Mouse (Mus musculus) intestine, postnatal 0 days (tissue): ENCODE measurements at regions not wholly inside any gene's neighbourhood (a gene's known extent, or its start where the extent isn't known, plus 50 kb on each side); places are given as distances from the start of the nearest gene placed in this dataset.

Source experiments
- ATAC-seq: fragments of 200-750 bp; cut with Nextera tagmentation; 2 replicates; pipeline ENCODE4 v1.8.0; 2017; ENCODE audit warnings: mild to moderate bottlenecking, moderate TSS enrichment, moderate library complexity
- H3K27ac ChIP-seq: fragments of 300-500 bp; sonication (generic); 2 replicates; pipeline ENCODE4 v1.5.1; 2014; ENCODE audit warnings: mild to moderate bottlenecking, low read depth, low read length, moderate library complexity
- H3K27me3 ChIP-seq: fragments of 300-500 bp; sonication (generic); replicated peaks from 2 replicates; pipeline ENCODE4 v1.6.1; 2014; ENCODE audit warnings: low read length, mixed read lengths; ENCODE audit not compliant: control insufficient read depth, insufficient read depth
- H3K36me3 ChIP-seq: fragments of 300-500 bp; sonication (generic); 2 replicates; pipeline ENCODE4 v1.6.1; 2014; ENCODE audit warnings: mild to moderate bottlenecking, moderate library complexity; ENCODE audit not compliant: control insufficient read depth, insufficient read depth
- H3K4me1 ChIP-seq: fragments of 300-500 bp; sonication (generic); replicated peaks from 2 replicates; pipeline ENCODE4 v1.6.1; 2014; ENCODE audit warnings: antibody characterized with exemption, low read length, mixed read lengths; ENCODE audit not compliant: control insufficient read depth, insufficient read depth
- H3K4me2 ChIP-seq: fragments of 300-500 bp; sonication (generic); replicated peaks from 2 replicates; pipeline ENCODE4 v1.6.1; 2014; ENCODE audit warnings: low read depth, mild to moderate bottlenecking, moderate library complexity
- H3K4me3 ChIP-seq: fragments of 300-500 bp; sonication (generic); 2 replicates; pipeline ENCODE4 v1.5.1; 2014; ENCODE audit warnings: low read depth, low read length
- H3K9ac ChIP-seq: fragments of 300-500 bp; sonication (generic); 2 replicates; pipeline ENCODE4 v1.6.1; 2014; ENCODE audit warnings: mild to moderate bottlenecking, low read depth, low read length
- H3K9me3 ChIP-seq: fragments of 300-500 bp; sonication (generic); 2 replicates; pipeline ENCODE4 v1.6.1; 2016; ENCODE audit warnings: mixed run types; ENCODE audit not compliant: control insufficient read depth
- CTCF ChIP-seq: sonication (generic); IDR thresholded peaks from 2 replicates; pipeline ENCODE4 v1.5.1; 2016; ENCODE audit warnings: low read depth, mild to moderate bottlenecking, control low read depth, antibody characterized with exemption, moderate library complexity
- WGBS: fragments of 180-500 bp; shearing (Covaris S2); extraction: QIAGEN DNeasy Blood & Tissue Kit; methylation state at CpG from one replicate; pipeline ENCODE4 v1.1.7; 2014; 5-methylcytosine and 5-hydroxymethylcytosine counted together

DNA sequence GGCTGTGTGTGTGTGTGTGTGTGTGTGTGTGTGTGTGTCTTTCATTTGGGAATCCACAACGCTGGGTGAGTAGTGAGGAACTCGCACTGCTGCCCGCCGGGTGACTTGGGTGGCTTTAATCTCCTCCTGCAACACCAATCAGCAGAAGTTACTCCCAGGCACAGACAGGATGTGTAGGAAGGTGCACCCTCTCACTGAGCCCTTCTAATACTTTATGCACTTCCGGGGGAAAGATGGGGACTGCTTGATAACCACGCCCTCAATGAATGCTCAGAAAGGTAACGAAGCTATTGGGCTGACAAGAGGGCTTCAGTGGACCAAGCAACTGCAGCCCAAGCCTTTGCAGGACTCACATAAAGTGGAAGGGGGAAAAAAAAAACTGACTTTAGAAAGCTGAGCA, 139.6 kb upstream of the Mdm1 start:
- Histone ChIP-seq H3K27ac (no peak overlapping the region), H3K27me3 (no peaks in the 10 kb centered on the region), H3K4me1 (no peaks in the 10 kb centered on the region), H3K4me2 (no peak overlapping the region), H3K9ac (no peak overlapping the region), H3K4me3 (no peak overlapping the region), H3K36me3 (no peaks in the 10 kb centered on the region), H3K9me3 (no peaks in the 10 kb centered on the region)
- WGBS: 70% methylated on average over 7 of the region's 7 CpGs
- no peak for ATAC-seq
- TF ChIP-seq CTCF: no peak

DNA sequence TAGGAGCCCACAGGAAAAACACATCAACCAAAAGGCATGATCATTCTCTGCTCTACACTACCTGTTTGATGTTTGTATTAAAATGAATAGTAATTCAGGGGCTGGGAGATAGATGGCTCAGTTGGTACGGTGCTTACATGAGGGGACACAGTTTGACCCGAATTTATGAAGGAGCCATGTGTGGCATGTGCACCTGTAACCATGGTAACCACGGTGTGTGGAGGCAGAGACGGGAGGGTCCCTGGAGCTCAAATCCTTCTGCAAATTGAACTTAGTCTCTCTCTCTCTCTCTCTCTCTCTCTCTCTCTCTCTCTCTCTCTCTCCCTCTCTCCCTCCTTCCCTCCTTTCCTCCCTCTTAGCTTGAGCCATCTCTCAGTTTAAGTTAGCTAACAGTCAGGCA, 139.1 kb upstream of the Mdm1 start:
- Histone ChIP-seq H3K9ac (no peak overlapping the region), H3K27me3 (no peaks in the 10 kb centered on the region), H3K36me3 (no peaks in the 10 kb centered on the region), H3K4me2 (no peak overlapping the region), H3K4me1 (no peaks in the 10 kb centered on the region), H3K4me3 (no peak overlapping the region), H3K9me3 (no peaks in the 10 kb centered on the region), H3K27ac (no peak overlapping the region)
- WGBS: 87% methylated on average over 4 of the region's 4 CpGs
- TF ChIP-seq CTCF: no peak
- no peak for ATAC-seq

DNA sequence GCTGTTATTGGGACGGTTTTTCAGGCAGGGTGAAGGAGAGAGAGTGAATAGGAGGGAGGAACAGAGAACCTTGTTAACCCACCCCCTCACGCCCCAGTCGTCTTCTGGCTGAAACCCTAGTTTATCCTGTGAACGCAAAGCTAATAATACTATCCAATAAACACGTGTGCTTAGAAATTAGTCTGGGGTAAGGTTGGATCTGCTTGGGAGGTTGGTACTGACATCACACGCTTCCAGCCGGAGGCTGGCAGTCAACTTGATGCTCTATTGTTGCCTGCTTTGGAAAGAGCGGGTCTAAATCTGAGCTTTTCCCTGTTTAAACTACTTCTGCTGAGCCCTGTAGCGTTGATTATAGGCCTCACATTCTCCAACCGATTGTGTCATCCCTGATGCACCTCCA, 138.4 kb upstream of the Mdm1 start:
- H3K4me3 ChIP-seq: no peak overlapping the region
- H3K36me3 ChIP-seq: no peaks in the 10 kb centered on the region
- TF ChIP-seq CTCF: no peak
- ATAC-seq: no peak
- H3K4me1 ChIP-seq: no peaks in the 10 kb centered on the region
- H3K27ac ChIP-seq: no peak overlapping the region
- 66% methylated on average over 10 of the region's 10 CpGs for WGBS
- H3K4me2 ChIP-seq: no peak overlapping the region
- no peak overlapping the region for H3K9ac ChIP-seq
- H3K9me3 ChIP-seq: no peaks in the 10 kb centered on the region
- H3K27me3 ChIP-seq: no peaks in the 10 kb centered on the region

DNA sequence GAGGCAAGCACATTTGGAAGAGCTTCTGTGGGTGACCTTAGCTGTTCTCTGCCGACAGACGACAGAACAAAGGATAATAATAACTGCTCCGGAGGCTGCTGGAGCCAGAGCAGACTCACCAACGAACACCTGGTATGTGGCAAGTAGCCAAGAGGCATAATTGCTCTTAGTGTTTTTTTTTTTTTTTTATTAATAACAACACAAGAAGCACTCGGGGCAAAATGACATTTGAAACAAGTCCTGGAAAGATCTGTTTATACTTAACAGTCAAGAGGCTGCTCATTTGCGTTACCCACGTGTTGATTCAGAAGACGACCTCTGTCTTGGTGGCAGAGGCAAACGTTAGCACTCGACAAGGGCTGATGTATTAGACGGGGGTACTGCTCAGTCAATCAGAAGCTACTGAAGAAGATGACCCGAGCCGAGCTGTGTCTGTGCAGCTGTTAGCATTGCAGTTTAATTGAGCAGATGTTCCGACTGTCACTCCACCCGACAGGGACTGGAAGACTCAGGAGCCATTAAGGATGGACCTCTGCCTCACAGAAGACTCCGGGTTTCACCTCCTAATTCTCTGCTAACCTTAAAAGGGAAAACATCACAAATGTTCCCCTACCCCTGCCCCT, 137.8 kb upstream of the Mdm1 start:
- 35% methylated on average over 16 of the region's 16 CpGs for whole genome bisulfite sequencing
- no peak for ATAC-seq
- no peak for TF ChIP-seq CTCF

DNA sequence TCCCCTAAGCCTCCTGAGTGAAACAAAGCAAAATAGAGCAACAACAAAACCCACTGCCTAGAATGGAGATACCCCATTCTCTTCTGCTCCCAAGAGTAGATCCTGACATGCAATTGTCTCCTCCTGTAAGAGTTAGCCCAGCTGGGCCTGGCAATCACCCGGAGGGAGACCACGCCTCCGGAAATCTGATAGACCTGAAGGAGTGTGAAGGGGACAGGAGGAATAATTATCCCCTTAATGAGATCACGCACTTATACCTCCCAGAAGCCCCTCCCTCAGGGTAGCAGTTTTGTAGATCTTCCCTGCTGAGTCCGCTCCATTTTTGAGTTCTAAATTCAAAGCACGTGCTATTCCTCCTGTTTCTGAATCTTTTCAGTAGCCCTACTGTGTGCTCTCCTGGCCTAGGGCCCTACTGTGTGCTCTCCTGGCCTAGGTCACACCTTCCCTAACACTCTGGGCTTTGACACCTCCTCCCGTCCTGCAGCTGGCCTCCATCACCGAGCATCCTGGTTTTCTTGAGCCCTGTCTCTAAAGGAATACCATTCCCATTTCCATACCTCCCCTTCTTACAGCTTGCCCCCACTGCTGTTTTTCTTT, 137.2 kb upstream of the Mdm1 start:
- no peaks in the 10 kb centered on the region for H3K9me3 ChIP-seq
- H3K36me3 ChIP-seq: no peaks in the 10 kb centered on the region
- no peak for ATAC-seq
- no peak overlapping the region for H3K4me3 ChIP-seq
- 58% methylated on average over 8 of the region's 8 CpGs for WGBS
- no peaks in the 10 kb centered on the region for H3K4me1 ChIP-seq
- no peaks in the 10 kb centered on the region for H3K27me3 ChIP-seq
- no peak overlapping the region for H3K27ac ChIP-seq
- no peak overlapping the region for H3K9ac ChIP-seq
- no peak overlapping the region for H3K4me2 ChIP-seq
- TF ChIP-seq CTCF: no peak

More for the DNA sequence above, 137.8 kb upstream of the Mdm1 start:
- Histone ChIP-seq H3K4me2 (no peak overlapping the region), H3K4me1 (no peaks in the 10 kb centered on the region), H3K9ac (no peak overlapping the region), H3K4me3 (no peak overlapping the region), H3K36me3 (no peaks in the 10 kb centered on the region), H3K27me3 (no peaks in the 10 kb centered on the region), H3K27ac (no peak overlapping the region), H3K9me3 (no peaks in the 10 kb centered on the region)

DNA sequence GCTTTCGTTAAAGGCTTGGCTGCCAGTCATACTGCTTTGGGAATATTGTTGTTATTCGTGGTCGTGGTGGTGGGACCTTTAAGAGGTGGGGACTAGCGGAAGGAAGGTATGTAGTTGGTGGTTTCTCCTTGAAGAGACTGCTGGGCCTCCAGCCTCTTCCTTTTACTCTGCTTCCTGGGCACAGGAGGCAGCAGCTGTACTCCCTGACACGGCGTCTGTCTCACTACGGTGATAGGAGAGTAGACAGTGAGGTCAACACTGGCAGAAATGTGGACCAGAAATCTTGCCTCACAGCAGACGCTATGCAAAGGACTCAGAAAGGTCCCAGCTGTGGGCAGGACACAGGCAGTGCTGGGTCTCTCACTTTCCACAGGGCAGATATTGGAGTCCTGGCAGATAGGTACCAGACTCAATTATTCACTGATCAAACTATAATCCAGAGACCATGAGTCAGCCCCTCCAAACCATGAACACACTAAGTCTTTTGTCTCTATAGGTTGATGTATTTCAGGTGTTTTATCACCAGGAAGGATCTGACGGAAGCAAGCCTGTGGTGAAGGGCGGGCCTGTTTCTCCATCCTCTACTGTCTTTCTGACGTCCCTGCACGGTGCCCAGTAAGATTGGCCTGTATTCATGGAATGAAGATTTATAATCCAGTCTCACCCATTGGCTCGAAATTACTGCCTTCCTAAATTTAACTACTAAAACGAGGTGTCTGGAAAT, 134.6 kb upstream of the Mdm1 start:
- Histone ChIP-seq H3K27me3 (no peaks in the 10 kb centered on the region), H3K27ac (no peak overlapping the region), H3K9me3 (no peaks in the 10 kb centered on the region), H3K4me2 (no peak overlapping the region), H3K4me3 (no peak overlapping the region), H3K36me3 (no peaks in the 10 kb centered on the region), H3K9ac (no peak overlapping the region), H3K4me1 (no peaks in the 10 kb centered on the region)
- WGBS: 71% methylated on average over 14 of the region's 14 CpGs
- no peak for TF ChIP-seq CTCF
- ATAC-seq: no peak
